Mouse (Mus musculus): ENCODE data around the gene St3gal3. TPM values are rescaled to one million over a fixed set of nuclear protein-coding genes. Genes with fewer than 3 reads are reported as not detected.

Gene St3gal3
- polyA plus RNA-seq, 1 experiment from 2014 or later: 10.8 TPM

GRCm38 (mm10) chr4:118101497-118101896 is 33.2 kb downstream of the St3gal3 start:
- no peak for ATAC-seq (ENCODE audit: low FRiP score)
- Histone ChIP-seq H3K4me3 (no peak overlapping the region), H3K4me1 (replicated peaks) (peaks cover 8% of the 10 kb centered on the region), H3K9me3 (no peaks in the 10 kb centered on the region), H3K9ac (no peak overlapping the region), H3K36me3 (peaks cover 2% of the 10 kb centered on the region), H3K4me2 (no peak overlapping the region), H3K27me3 (no peaks in the 10 kb centered on the region), H3K27ac (no peak overlapping the region)
- WGBS: 94% methylated on average over 6 of the region's 6 CpGs

GRCm38 (mm10) chr4:118099637-118100364 is 34.9 kb downstream of the St3gal3 start:
- Histone ChIP-seq H3K9me3 (no peaks in the 10 kb centered on the region), H3K4me3 (no peak overlapping the region), H3K4me2 (no peak overlapping the region), H3K4me1 (replicated peaks) (peaks cover 8% of the 10 kb centered on the region), H3K36me3 (no peaks in the 10 kb centered on the region; the same call in 1 of the 2 replicates), H3K27me3 (no peaks in the 10 kb centered on the region), H3K27ac (no peak overlapping the region), H3K9ac (no peak overlapping the region)
- WGBS: 92% methylated on average over 8 of the region's 8 CpGs
- no peak for ATAC-seq (ENCODE audit: low FRiP score)

GRCm38 (mm10) chr4:118098571-118098970 is 36.1 kb downstream of the St3gal3 start:
- ATAC-seq (ENCODE audit: low FRiP score): no peak
- H3K9me3 ChIP-seq: no peaks in the 10 kb centered on the region
- H3K27ac ChIP-seq: no peak overlapping the region
- no peak overlapping the region for H3K9ac ChIP-seq
- H3K4me1 ChIP-seq (replicated peaks): peaks cover 8% of the 10 kb centered on the region
- no peak overlapping the region for H3K4me2 ChIP-seq
- H3K36me3 ChIP-seq: peaks cover 4% of the 10 kb centered on the region
- no peak overlapping the region for H3K4me3 ChIP-seq
- 97% methylated on average over 6 of the region's 6 CpGs for WGBS
- H3K27me3 ChIP-seq: no peaks in the 10 kb centered on the region

GRCm38 (mm10) chr4:118096069-118096468 is 38.6 kb downstream of the St3gal3 start:
- no peak overlapping the region for H3K4me3 ChIP-seq
- no peak for ATAC-seq (ENCODE audit: low FRiP score)
- no peak overlapping the region for H3K9ac ChIP-seq
- H3K9me3 ChIP-seq: no peaks in the 10 kb centered on the region
- H3K4me2 ChIP-seq: no peak overlapping the region
- H3K4me1 ChIP-seq (replicated peaks): peaks cover 8% of the 10 kb centered on the region
- H3K27ac ChIP-seq: no peak overlapping the region
- no peaks in the 10 kb centered on the region for H3K27me3 ChIP-seq
- WGBS: 85% methylated on average over 6 of the region's 6 CpGs
- H3K36me3 ChIP-seq: peaks cover 4% of the 10 kb centered on the region

GRCm38 (mm10) chr4:118092784-118093457 is 41.8 kb downstream of the St3gal3 start:
- Histone ChIP-seq H3K4me1 (replicated peaks) (peaks cover 26% of the 10 kb centered on the region), H3K27me3 (no peaks in the 10 kb centered on the region), H3K27ac (no peak overlapping the region), H3K4me3 (no peak overlapping the region), H3K4me2 (no peak overlapping the region), H3K36me3 (peaks cover 4% of the 10 kb centered on the region), H3K9me3 (no peaks in the 10 kb centered on the region), H3K9ac (no peak overlapping the region)
- WGBS: 93% methylated on average over 11 of the region's 11 CpGs
- ATAC-seq (ENCODE audit: low FRiP score): no peak

- Histone ChIP-seq H3K4me3 (no peak overlapping the region), H3K4me1 (replicated peaks) (peaks cover 19% of the 10 kb centered on the region), H3K9me3 (no peaks in the 10 kb centered on the region), H3K36me3 (peaks cover 4% of the 10 kb centered on the region), H3K4me2 (no peak overlapping the region), H3K9ac (no peak overlapping the region), H3K27ac (no peak overlapping the region), H3K27me3 (no peaks in the 10 kb centered on the region)
- ATAC-seq (ENCODE audit: low FRiP score): no peak
- WGBS: 90% methylated on average over 11 of the region's 11 CpGs
Observed at GRCm38 (mm10) chr4:118090449-118090848, 44.3 kb downstream of the St3gal3 start.

GRCm38 (mm10) chr4:118089939-118090338 is 44.8 kb downstream of the St3gal3 start:
- no peak overlapping the region for H3K27ac ChIP-seq
- ATAC-seq (ENCODE audit: low FRiP score): no peak
- H3K4me3 ChIP-seq: no peak overlapping the region
- WGBS: 55% methylated on average over 9 of the region's 9 CpGs
- no peak overlapping the region for H3K4me2 ChIP-seq
- H3K36me3 ChIP-seq: peaks cover 4% of the 10 kb centered on the region
- no peak overlapping the region for H3K9ac ChIP-seq
- peaks cover 19% of the 10 kb centered on the region for H3K4me1 ChIP-seq (replicated peaks)
- H3K9me3 ChIP-seq: no peaks in the 10 kb centered on the region
- H3K27me3 ChIP-seq: no peaks in the 10 kb centered on the region

GRCm38 (mm10) chr4:118088771-118089170 is 45.9 kb downstream of the St3gal3 start:
- no peak for ATAC-seq (ENCODE audit: low FRiP score)
- 84% methylated on average over 2 of the region's 2 CpGs for WGBS
- peaks cover 24% of the 10 kb centered on the region for H3K4me1 ChIP-seq (replicated peaks)
- no peak overlapping the region for H3K9ac ChIP-seq
- H3K4me2 ChIP-seq: no peak overlapping the region
- no peaks in the 10 kb centered on the region for H3K27me3 ChIP-seq
- no peaks in the 10 kb centered on the region for H3K36me3 ChIP-seq
- no peaks in the 10 kb centered on the region for H3K9me3 ChIP-seq
- H3K27ac ChIP-seq: no peak overlapping the region
- H3K4me3 ChIP-seq: no peak overlapping the region

- no peak overlapping the region for H3K4me2 ChIP-seq
- no peak overlapping the region for H3K27ac ChIP-seq
- ATAC-seq (ENCODE audit: low FRiP score): no peak
- H3K4me1 ChIP-seq (replicated peaks): peaks cover 29% of the 10 kb centered on the region
- H3K4me3 ChIP-seq: no peak overlapping the region
- H3K36me3 ChIP-seq: no peaks in the 10 kb centered on the region
- 75% methylated on average over 4 of the region's 4 CpGs for WGBS
- H3K9ac ChIP-seq: no peak overlapping the region
- H3K27me3 ChIP-seq: no peaks in the 10 kb centered on the region
- H3K9me3 ChIP-seq: no peaks in the 10 kb centered on the region
Observed at GRCm38 (mm10) chr4:118085025-118085424, 49.7 kb downstream of the St3gal3 start.

GRCm38 (mm10) chr4:118083217-118083951 is 51.3 kb downstream of the St3gal3 start:
- peak; percentile 93 for ATAC-seq (ENCODE audit: low FRiP score)
- peaks cover 22% of the 10 kb centered on the region for H3K4me1 ChIP-seq (replicated peaks)
- no peaks in the 10 kb centered on the region for H3K27me3 ChIP-seq
- H3K4me3 ChIP-seq: no peak overlapping the region
- H3K9ac ChIP-seq: no peak overlapping the region; the same call in 1 of the 2 replicates
- no peaks in the 10 kb centered on the region for H3K9me3 ChIP-seq
- no peak overlapping the region for H3K4me2 ChIP-seq
- no peak overlapping the region for H3K27ac ChIP-seq
- 43% methylated on average over 14 of the region's 14 CpGs for WGBS
- H3K36me3 ChIP-seq: no peaks in the 10 kb centered on the region

- no peaks in the 10 kb centered on the region for H3K27me3 ChIP-seq
- no peak overlapping the region for H3K4me2 ChIP-seq
- no peak overlapping the region for H3K4me3 ChIP-seq
- no peak overlapping the region for H3K9ac ChIP-seq
- no peaks in the 10 kb centered on the region for H3K36me3 ChIP-seq
- WGBS: 82% methylated on average over 18 of the region's 18 CpGs
- no peak for ATAC-seq (ENCODE audit: low FRiP score)
- H3K27ac ChIP-seq: no peak overlapping the region
- no peaks in the 10 kb centered on the region for H3K9me3 ChIP-seq
- H3K4me1 ChIP-seq (replicated peaks): peaks cover 29% of the 10 kb centered on the region
Observed at GRCm38 (mm10) chr4:118081608-118082331, 52.9 kb downstream of the St3gal3 start.

GRCm38 (mm10) chr4:118080481-118080880 is 54.2 kb downstream of the St3gal3 start:
- Histone ChIP-seq H3K36me3 (no peaks in the 10 kb centered on the region), H3K9me3 (no peaks in the 10 kb centered on the region; the same call in 1 of the 2 replicates), H3K4me2 (no peak overlapping the region), H3K27ac (no peak overlapping the region), H3K4me1 (replicated peaks) (peaks cover 29% of the 10 kb centered on the region), H3K4me3 (no peak overlapping the region), H3K27me3 (no peaks in the 10 kb centered on the region), H3K9ac (no peak overlapping the region)
- 74% methylated on average over 8 of the region's 8 CpGs for WGBS
- ATAC-seq (ENCODE audit: low FRiP score): no peak
